Mouse (Mus musculus) brown adipose tissue, adult 24 weeks (tissue): Measurements from ENCODE around the gene Ccdc88c. TPM values are rescaled to one million over a fixed set of nuclear protein-coding genes. Genes with fewer than 3 reads are reported as not detected.

Experiments used
- H3K27ac ChIP-seq: fragments of 200-500 bp; replicated peaks from 2 replicates; pipeline ENCODE4 v1.5.1; 2012; ENCODE audit warnings: low read depth, mild to moderate bottlenecking, low read length
- H3K4me1 ChIP-seq: fragments of 200-500 bp; 2 replicates; pipeline ENCODE4 v1.6.1; 2012; ENCODE audit warnings: low read length, mixed read lengths; ENCODE audit not compliant: control insufficient read depth, insufficient read depth, insufficient read length
- H3K4me3 ChIP-seq: fragments of 200-500 bp; 2 replicates; pipeline ENCODE4 v1.5.1; 2012; ENCODE audit warnings: low read depth, mild to moderate bottlenecking, low read length, moderate library complexity; ENCODE audit not compliant: insufficient read depth
- polyA plus RNA-seq: library from polyadenylated mRNA; stranded (reverse); fragments of >200 nt; gene quantifications from 2 replicates; pipeline ENCODE4 v1.2.4, GENCODE M21; 2012; ENCODE audit not compliant: missing spikeins, insufficient read depth, insufficient read length

Gene Ccdc88c
- polyA plus RNA-seq, 1 experiment = 4.0 TPM

DNA sequence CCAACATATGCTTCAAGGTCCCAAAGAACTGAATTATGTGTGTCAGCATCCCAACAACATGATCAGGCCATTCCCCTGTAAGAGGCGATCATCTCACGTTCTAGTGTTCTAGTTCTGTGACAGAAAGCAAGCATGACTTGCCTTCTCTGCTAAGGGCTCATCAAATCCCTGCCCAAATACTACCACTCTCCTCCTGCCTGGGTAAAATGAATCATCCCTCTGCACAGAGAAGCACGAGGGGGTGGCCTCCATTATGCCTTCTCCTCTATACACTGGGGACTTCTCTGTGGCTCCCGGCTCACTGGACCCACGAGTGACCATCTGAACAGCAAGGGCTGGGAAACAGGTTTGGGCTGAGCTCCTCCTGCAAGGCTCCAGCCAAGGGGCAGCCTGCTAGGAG lies 49.2 kb downstream of the Ccdc88c start:
- Histone ChIP-seq H3K4me3 (no peak overlapping the region), H3K27ac (no peak overlapping the region), H3K4me1 (peaks cover 2% of the 10 kb centered on the region; the same call in 1 of the 2 replicates)

DNA sequence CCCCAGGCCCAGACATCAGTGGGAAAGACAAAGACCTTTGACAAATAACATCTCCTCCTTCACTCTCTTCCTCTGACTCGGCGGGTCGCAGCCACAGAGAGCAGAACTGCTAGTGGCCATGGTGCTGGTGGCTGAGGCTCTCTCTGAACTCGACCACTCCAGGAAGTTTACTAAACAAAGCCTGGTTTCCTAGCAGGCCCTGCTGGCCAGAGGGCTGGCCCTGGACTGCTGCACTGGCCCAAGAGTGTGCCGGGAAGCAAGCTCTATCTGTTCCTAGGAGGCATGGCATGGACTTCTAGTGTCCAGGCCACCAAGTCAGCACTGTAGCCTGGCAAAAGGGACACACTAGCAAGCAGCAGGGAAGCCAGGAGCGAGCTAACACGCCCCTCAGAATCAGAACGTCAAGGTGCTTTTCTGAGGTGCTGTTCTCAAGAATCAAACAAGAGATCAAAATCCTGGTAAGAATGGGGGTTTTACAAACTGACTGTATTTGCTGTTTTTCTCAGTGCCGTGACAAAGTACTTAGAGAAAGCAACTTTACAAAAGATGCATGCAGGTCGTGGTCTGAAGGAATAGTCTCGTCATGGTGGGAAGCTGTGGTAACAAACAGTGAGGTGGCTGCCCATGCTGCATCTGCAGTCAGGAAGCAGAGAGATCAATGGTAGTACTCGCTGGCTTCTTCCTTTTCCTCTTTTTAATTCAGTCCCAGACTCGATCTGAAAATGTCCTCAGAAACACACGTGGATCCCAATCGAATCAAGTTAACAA lies 50.7 kb downstream of the Ccdc88c start:
- Histone ChIP-seq H3K4me3 (no peak overlapping the region), H3K27ac (no peak overlapping the region), H3K4me1 (peaks cover 2% of the 10 kb centered on the region; the same call in 1 of the 2 replicates)

DNA sequence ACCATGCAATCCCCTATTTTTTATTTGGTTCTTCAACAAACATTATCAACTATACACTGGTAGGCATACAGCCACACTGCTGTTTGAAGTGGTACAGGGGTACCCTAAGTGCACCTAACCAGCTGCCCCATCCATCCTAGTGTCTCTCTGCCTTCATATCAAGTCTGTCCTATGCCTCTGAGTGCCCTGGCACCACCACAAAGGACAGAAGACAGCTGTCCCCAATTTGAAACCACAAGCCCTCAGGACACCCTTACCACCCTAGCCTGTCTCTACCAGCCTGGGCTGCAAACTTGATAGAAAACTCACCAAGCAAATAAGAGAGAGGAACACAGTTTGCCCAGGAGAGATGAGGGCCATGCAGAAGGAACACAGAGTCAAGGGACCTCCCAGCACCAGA lies 51.3 kb downstream of the Ccdc88c start:
- Histone ChIP-seq H3K4me1 (peaks cover 2% of the 10 kb centered on the region; the same call in 1 of the 2 replicates), H3K4me3 (no peak overlapping the region), H3K27ac (no peak overlapping the region)

DNA sequence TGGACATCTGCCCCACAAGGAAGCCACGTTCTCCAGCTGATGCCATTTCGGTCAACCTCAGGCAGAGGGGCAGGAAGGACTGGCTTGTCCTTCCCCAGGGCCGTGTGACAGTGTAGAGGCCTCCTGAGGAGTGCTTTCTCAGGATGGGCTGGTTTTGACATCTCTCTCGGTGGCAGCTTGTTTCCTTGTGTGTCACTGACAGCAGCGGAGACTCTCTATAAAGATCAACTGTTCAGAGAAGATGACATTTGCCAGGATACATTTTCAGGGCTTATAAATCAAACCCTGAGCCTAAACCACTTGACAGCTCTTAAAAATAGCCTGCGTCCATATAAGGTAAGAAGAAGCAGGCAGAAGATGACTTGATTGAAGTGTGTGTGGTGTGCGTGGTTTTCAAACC lies 59.0 kb downstream of the Ccdc88c start:
- H3K27ac ChIP-seq = no peak overlapping the region
- no peaks in the 10 kb centered on the region for H3K4me1 ChIP-seq
- no peak overlapping the region for H3K4me3 ChIP-seq

DNA sequence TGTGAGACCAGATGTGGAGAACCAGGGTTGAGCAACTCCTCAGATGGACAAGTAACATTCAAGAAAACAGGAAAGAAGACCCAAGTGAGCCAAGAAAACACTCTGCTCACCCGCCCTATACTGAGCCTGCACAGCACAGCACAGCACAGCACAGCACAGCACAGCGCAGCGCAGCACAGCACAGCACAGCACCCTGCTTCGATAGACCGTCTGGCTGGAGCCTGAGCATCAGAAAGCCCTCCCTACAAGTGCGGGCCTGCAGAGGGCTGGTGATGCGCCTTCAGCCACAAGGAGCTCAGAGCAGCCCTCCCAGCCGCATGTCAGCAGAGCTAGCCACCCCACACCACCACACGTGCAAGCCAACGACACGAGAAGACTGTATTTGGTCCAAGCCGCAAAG lies 61.5 kb downstream of the Ccdc88c start:
- H3K4me3 ChIP-seq = no peak overlapping the region
- no peaks in the 10 kb centered on the region for H3K4me1 ChIP-seq
- no peak overlapping the region for H3K27ac ChIP-seq

DNA sequence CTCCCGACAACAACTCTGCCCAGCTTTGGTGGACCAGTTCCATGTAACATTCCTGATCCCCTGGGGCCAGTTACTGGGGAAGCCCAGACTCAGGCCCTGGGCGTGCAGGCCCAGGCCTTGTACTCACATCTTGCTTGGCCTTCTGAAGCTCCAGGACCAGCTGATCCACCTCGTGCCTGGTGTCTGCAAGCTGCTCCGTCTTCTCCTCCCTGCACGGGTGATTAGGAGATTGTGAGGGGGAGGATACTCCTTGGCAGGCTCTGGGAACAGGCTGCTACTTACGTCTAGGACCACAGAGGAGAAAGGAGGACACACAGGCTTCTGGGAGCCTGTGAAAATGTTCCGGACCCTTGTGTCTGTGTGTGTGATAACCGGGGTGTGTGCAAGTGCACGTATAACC lies 62.6 kb downstream of the Ccdc88c start:
- no peak overlapping the region for H3K27ac ChIP-seq
- no peaks in the 10 kb centered on the region for H3K4me1 ChIP-seq
- H3K4me3 ChIP-seq = no peak overlapping the region

DNA sequence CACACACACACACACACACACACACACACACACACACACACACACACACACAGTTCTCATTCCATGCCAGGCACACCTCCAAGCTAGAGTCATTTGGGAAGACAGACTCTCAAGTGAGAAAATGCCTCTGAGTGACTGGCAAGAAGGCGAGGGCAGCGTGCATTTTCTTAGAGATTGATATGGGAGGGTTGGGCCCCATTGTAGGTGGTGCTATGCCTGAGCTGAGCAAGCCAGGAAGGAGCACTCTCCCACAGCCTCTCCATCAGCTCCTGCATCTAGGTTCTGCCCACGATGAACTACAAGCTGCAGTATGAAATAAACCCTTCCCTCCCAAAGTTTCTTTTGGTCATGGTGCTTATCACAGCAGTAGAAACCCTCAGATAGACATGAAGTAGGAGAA lies 63.6 kb downstream of the Ccdc88c start:
- Histone ChIP-seq H3K4me1 (no peaks in the 10 kb centered on the region), H3K4me3 (no peak overlapping the region), H3K27ac (no peak overlapping the region)

DNA sequence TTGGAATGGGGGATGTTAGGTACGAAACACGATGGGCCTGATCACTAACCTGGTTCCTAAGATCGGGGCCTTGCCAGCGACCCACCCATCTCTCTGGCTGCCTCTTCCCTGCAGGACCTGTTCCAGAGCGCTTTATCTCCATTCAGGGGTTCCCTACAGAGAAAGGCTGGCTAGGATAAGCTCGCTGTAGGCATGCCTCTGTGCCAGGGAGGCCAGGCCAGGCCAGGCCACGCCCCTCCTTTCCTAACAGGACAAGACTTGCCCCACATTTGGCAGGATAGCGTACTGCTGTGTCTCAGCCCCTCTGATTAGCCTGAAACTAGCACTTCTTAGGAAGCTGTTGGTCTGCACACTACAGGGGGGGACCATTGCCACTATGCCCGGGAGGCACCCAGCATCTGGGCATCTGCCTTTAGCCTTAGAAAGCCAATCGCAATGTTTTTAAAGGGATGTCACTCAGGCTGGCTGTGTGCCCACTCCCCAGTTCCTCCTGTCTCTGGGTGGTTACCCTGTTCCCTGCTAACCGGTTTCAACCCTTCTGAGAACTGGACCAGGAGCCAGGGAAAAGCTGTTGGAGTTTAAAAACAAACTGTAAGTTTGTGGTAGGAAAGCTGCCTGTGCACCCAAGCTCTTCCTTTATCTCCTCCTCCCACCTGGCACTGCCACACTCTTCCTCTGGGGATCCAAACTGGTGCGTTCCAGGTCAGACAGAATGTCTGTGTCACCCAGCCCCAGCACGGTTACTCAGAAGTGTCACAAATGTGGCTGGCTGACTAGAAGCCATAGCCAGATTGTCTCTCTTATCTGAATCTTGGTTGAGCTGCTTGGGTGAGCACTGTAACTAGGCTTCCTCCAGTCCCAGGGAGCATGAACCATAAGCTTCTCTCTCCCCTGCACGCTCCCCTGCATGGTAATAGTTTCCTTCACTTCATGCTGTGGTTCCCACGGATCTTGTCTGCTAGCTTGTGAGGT lies 69.9 kb downstream of the Ccdc88c start:
- no peak overlapping the region for H3K4me3 ChIP-seq
- H3K4me1 ChIP-seq = peaks cover 18% of the 10 kb centered on the region
- H3K27ac ChIP-seq = no peak overlapping the region

DNA sequence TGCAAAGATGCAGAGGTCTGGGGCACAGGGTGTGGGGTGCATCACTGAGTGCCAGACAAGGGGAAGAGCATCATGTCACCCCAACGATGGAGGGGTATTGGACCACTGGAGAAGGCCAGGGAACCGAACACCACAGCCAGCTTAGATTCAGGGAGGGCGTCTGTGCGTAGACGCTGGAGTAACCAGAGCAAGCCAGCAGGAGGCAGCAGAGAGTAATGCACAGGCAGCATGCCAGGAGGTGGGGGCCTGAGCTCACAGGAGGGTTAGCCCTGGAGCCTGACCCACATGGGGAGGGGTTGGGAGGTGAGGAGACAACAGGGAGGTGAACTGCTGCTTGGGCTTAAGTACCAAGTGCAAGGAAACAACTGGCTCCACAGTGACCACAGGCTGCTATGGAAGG lies 70.8 kb downstream of the Ccdc88c start:
- Histone ChIP-seq H3K27ac (no peak overlapping the region), H3K4me3 (no peak overlapping the region), H3K4me1 (peaks cover 20% of the 10 kb centered on the region)

DNA sequence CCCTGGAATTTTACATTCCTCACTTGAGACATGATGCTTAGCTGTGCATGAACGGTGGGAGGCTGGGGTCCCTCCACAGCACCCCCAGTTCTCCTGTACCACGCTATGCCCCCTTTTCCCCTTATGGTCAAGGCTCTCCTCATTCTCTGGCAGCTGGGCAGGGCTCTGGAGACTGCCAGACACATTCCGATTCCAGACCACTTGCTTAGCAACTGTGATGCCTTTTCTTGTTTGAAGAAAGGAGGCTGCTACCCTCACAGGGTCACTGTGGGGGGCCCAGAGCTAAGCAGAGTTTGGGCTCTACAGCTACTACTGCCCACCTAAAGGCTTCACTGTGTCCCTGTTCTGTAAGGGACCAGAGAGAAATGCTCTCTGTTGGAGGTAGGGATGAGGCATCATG lies 71.6 kb downstream of the Ccdc88c start:
- Histone ChIP-seq H3K27ac (0 out of 2 replicates have a peak overlapping the region, but pooled peaks have one; percentile 18), H3K4me1 (peaks cover 20% of the 10 kb centered on the region), H3K4me3 (no peak overlapping the region)

DNA sequence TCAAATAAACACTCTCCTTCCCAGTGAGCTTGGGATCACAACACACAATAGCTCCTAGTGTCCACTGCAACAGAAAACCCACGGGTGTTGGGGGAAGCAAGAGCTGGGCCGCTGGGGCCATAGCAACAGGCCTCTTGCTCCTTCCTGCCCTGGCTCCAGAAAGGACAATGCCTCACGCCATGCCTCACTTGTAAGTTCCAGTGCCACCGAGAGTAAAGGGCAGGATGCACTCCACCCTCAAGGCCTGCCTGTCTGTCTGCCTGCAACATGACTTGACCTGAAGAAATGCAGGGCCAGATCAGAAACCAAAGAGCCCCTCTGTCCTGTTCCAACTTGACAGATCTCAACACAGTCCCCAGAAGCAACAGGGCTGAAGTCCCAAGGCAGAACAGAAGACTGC lies 72.0 kb downstream of the Ccdc88c start:
- Histone ChIP-seq H3K27ac (peak overlapping the region; percentile 18), H3K4me3 (no peak overlapping the region), H3K4me1 (peaks cover 21% of the 10 kb centered on the region)

DNA sequence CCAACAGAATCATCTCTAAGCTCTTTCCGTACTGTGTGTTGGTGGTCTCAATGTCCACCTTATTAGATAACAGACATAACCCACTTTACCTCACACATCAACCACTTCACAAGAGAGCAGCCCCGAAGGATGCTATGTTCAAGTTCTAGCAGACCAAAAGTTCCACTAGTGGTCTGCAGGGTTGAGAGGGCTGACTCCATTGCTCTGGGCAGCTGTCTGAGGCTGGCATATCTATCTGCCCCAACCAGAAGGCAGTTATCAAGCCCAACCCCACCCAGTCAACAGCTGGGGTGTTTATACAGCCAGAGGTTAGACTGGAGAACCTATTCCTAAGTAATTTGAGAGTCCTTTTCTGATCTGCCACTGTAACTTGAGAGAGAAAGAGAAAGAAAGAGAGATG lies 72.8 kb downstream of the Ccdc88c start:
- Histone ChIP-seq H3K4me1 (peaks cover 25% of the 10 kb centered on the region), H3K4me3 (no peak overlapping the region), H3K27ac (peak overlapping the region; percentile 18)

DNA sequence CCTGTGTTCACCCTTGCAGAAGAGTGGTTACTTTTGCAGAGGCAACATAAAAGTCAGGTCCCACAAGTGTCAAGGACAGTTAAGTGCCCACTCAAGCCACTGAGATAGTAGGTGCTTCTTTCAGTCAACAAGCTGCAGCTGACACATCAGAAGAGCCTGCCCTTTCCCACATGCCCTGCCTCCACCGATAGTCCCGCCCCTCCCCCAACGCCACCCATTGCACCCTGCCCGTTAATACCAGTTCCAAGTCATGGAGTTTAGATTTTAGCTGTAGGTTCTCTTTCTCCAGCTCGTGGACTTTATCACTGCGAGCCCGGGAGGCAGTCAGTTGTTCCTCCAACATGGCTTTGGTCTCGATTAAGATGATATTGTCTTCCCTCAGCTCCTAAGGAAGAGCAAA lies 74.9 kb downstream of the Ccdc88c start:
- Histone ChIP-seq H3K4me3 (no peak overlapping the region), H3K27ac (peak overlapping the region; percentile 16; the same call in 1 of the 2 replicates), H3K4me1 (peaks cover 29% of the 10 kb centered on the region)

DNA sequence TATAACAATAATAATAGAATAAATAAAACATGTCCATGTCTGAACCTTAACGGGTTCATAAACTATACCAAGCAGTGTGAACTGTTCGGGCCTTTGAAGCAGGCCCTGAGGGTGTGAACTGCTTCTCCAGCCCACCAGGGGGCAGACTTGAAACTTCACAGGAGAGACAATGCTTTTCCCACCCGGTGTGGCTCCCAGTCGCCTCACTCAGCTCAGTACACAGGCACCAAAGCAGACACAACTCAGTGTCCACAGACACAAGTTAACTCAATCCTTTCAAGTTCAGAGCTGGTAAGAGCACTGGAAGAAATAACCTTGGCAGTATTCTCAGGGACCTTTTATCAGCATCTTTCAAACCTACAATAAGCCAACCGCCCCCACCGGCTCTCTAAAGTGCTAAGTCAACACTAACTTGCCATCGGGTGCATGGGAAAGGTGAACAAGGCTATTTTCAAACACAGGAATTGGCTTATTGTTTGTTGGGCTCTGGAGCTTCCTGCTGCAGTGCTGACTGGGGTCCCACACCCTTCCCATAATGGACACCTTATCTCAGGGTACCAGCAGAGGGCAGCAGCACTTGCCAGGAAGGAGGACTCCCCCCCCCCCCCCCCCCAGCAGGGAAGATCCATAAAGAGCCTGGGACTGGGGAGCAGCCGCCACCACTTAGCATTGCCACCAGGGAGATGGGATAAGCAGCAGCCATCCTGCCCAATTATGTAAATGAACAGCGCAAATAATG lies 76.5 kb downstream of the Ccdc88c start:
- Histone ChIP-seq H3K4me3 (no peak overlapping the region), H3K4me1 (peaks cover 38% of the 10 kb centered on the region), H3K27ac (peak overlapping the region; percentile 96)

DNA sequence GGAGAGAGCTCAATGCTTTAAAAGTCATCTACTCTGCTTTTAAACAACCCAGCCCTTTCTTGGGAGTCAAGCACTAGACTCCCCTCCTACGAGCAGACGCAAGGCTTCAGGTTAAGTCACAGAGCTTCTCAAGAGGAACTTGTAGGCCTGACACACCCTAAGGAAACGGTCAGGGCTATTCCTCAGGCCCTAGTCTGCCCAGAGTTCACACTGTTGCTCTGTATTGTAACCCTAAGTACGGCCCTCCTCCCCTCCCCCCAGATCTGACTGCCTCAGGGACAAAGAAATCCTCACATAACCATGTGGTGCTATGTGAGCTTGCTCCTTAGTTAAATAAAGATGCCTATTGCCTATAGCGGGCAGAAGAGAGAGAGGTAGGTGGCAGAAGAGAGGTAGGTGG lies 79.7 kb downstream of the Ccdc88c start:
- Histone ChIP-seq H3K4me3 (no peak overlapping the region), H3K4me1 (peaks cover 32% of the 10 kb centered on the region), H3K27ac (peak overlapping the region; percentile 90)
